Mouse (Mus musculus): Measurements from ENCODE around the gene Upf2.

Gene Upf2

GRCm38 (mm10) chr2:5950766-5951595, at the start of gene Upf2:
Upf2 (plus strand) TSS chr2:5951469.
- DNase-seq (ENCODE audit: low read depth, low spot score), result peak; percentile 97

- no peak for DNase-seq (ENCODE audit: low read depth, low spot score)
Measured at GRCm38 (mm10) chr2:5906092-5906491, 45.2 kb upstream of the Upf2 start.

GRCm38 (mm10) chr2:5906625-5907024, 44.6 kb upstream of the Upf2 start:
- peak; percentile 66 for DNase-seq (ENCODE audit: low read depth, low spot score)

GRCm38 (mm10) chr2:5911282-5911965, 39.8 kb upstream of the Upf2 start:
- no peak for DNase-seq (ENCODE audit: low read depth, low spot score)

- DNase-seq (ENCODE audit: low read depth, low spot score), result no peak
Measured at GRCm38 (mm10) chr2:5922823-5923222, 28.4 kb upstream of the Upf2 start.

- DNase-seq (ENCODE audit: low read depth, low spot score), result no peak
Measured at GRCm38 (mm10) chr2:5923786-5924185, 27.5 kb upstream of the Upf2 start.

GRCm38 (mm10) chr2:5927481-5927880, 23.8 kb upstream of the Upf2 start:
- no peak for DNase-seq (ENCODE audit: low read depth, low spot score)

- DNase-seq (ENCODE audit: low read depth, low spot score), result no peak
Measured at GRCm38 (mm10) chr2:5929793-5930192, 21.5 kb upstream of the Upf2 start.

GRCm38 (mm10) chr2:5930291-5931054, 20.8 kb upstream of the Upf2 start:
- no peak for DNase-seq (ENCODE audit: low read depth, low spot score)

GRCm38 (mm10) chr2:5931938-5932337, 19.3 kb upstream of the Upf2 start:
- DNase-seq (ENCODE audit: low read depth, low spot score), result no peak

- no peak for DNase-seq (ENCODE audit: low read depth, low spot score)
Measured at GRCm38 (mm10) chr2:5934936-5935335, 16.3 kb upstream of the Upf2 start.

GRCm38 (mm10) chr2:5936068-5936467, 15.2 kb upstream of the Upf2 start:
- no peak for DNase-seq (ENCODE audit: low read depth, low spot score)

- no peak for DNase-seq (ENCODE audit: low read depth, low spot score)
Measured at GRCm38 (mm10) chr2:5936550-5936949, 14.7 kb upstream of the Upf2 start.

- no peak for DNase-seq (ENCODE audit: low read depth, low spot score)
Measured at GRCm38 (mm10) chr2:5939319-5939718, 11.9 kb upstream of the Upf2 start.

- no peak for DNase-seq (ENCODE audit: low read depth, low spot score)
Measured at GRCm38 (mm10) chr2:5939911-5940310, 11.4 kb upstream of the Upf2 start.

GRCm38 (mm10) chr2:5940936-5941335, 10.3 kb upstream of the Upf2 start:
- DNase-seq (ENCODE audit: low read depth, low spot score), result no peak

GRCm38 (mm10) chr2:5941861-5942415, 9.3 kb upstream of the Upf2 start:
- no peak for DNase-seq (ENCODE audit: low read depth, low spot score)

GRCm38 (mm10) chr2:5942416-5943032, 8.7 kb upstream of the Upf2 start, which contains the start of gene Dhtkd1:
Dhtkd1 (minus strand) TSS chr2:5942792.
- peak; percentile 10 for DNase-seq (ENCODE audit: low read depth, low spot score)

- no peak for DNase-seq (ENCODE audit: low read depth, low spot score)
Measured at GRCm38 (mm10) chr2:5943071-5943470, 8.2 kb upstream of the Upf2 start.

GRCm38 (mm10) chr2:5945629-5946028, 5.6 kb upstream of the Upf2 start:
- no peak for DNase-seq (ENCODE audit: low read depth, low spot score)

- no peak for DNase-seq (ENCODE audit: low read depth, low spot score)
Measured at GRCm38 (mm10) chr2:5946876-5947275, 4.4 kb upstream of the Upf2 start.

Measured in CD4-positive helper T cell, adult 2 months (primary cell).